Mouse (Mus musculus): ENCODE results near the gene Adcy5. TPM values are rescaled to one million over a fixed set of nuclear protein-coding genes. Genes with fewer than 3 reads are reported as not detected.

Gene Adcy5
- total and polyA plus RNA-seq, 3 experiments, result under 0.01 to 0.08 TPM; not detected in 1

- H3K27me3 ChIP-seq (ENCODE audit: control insufficient read depth in 1 of 2, insufficient read depth in 2 of 2, low read length in 2 of 2), result no peaks in the 10 kb centered on the region
- TF ChIP-seq GABPA (IDR thresholded peaks at IDR 0.05; ENCODE audit: low read depth, low read length) (no peak), MEF2A (IDR thresholded peaks at IDR 0.05; ENCODE audit: extremely low read depth, insufficient replicate concordance, low read depth, low read length, poor library complexity, severe bottlenecking) (no peak), MXI1 (IDR thresholded peaks at IDR 0.05; ENCODE audit: low read depth, low read length) (no peak), ZKSCAN1 (IDR thresholded peaks at IDR 0.05; ENCODE audit: low read depth, low read length) (no peak), GATA1 (IDR thresholded peaks at IDR 0.05; ENCODE audit: low read depth, low read length) (no peak)
- no peak overlapping the region for H3K4me3 ChIP-seq (ENCODE audit: control insufficient read depth in 1 of 2, insufficient read depth in 1 of 2, low read depth in 2 of 2, low read length in 2 of 2)
Observed at GRCm38 (mm10) chr16:35189420-35190141, 34.9 kb downstream of the Adcy5 start.

GRCm38 (mm10) chr16:35190777-35191176 is 36.1 kb downstream of the Adcy5 start:
- Histone ChIP-seq H3K9ac (ENCODE audit: control insufficient read depth, low read depth, low read length, poor library complexity, severe bottlenecking) (no peak overlapping the region), H3K36me3 (ENCODE audit: control insufficient read depth in 1 of 2, insufficient read depth in 2 of 2, low read length in 2 of 2) (no peaks in the 10 kb centered on the region), H3K9me3 (replicated peaks; ENCODE audit: insufficient read depth, low read length) (no peaks in the 10 kb centered on the region), H3K79me2 (ENCODE audit: control insufficient read depth, insufficient read depth, low read length, poor library complexity) (no peaks in the 10 kb centered on the region), H3K4me1 (ENCODE audit: control insufficient read depth in 1 of 2, insufficient read depth in 2 of 2, low read length in 2 of 2) (no peaks in the 10 kb centered on the region), H3K27ac (ENCODE audit: control insufficient read depth, low read depth, low read length) (no peak overlapping the region), H3K4me3 (ENCODE audit: control insufficient read depth in 1 of 2, insufficient read depth in 1 of 2, low read depth in 2 of 2, low read length in 2 of 2) (no peak overlapping the region), H3K27me3 (ENCODE audit: control insufficient read depth in 1 of 2, insufficient read depth in 2 of 2, low read length in 2 of 2) (no peaks in the 10 kb centered on the region)
- TF ChIP-seq MEF2A (IDR thresholded peaks at IDR 0.05; ENCODE audit: extremely low read depth, insufficient replicate concordance, low read depth, low read length, poor library complexity, severe bottlenecking) (no peak), MAZ (IDR thresholded peaks at IDR 0.05; ENCODE audit: low read depth, low read length) (no peak), ETS1 (IDR thresholded peaks at IDR 0.05; ENCODE audit: low read depth, low read length) (no peak), KAT2A (conservative IDR thresholded peaks at IDR 0.05; ENCODE audit: low read depth, low read length) (no peak), SMC3 (IDR thresholded peaks at IDR 0.05; ENCODE audit: low read depth, low read length) (no peak), E2F4 (IDR thresholded peaks at IDR 0.05; ENCODE audit: borderline replicate concordance, low read depth, low read length) (no peak), MAX (IDR thresholded peaks at IDR 0.05; ENCODE audit: low read length) (no peak), MYC (IDR thresholded peaks at IDR 0.05; ENCODE audit: low read depth, low read length) (no peak), ZC3H11A (IDR thresholded peaks at IDR 0.05; ENCODE audit: low read depth, low read length) (no peak), NRF1 (IDR thresholded peaks at IDR 0.05; ENCODE audit: insufficient read depth, low read depth, low read length, poor library complexity, severe bottlenecking) (no peak), RCOR1 (IDR thresholded peaks at IDR 0.05; ENCODE audit: low read depth, low read length) (no peak)
- DNase-seq (ENCODE audit: low read depth, low spot score), result no peak

More at GRCm38 (mm10) chr16:35189420-35190141, 34.9 kb downstream of the Adcy5 start:
- no peak overlapping the region for H3K9ac ChIP-seq (ENCODE audit: control insufficient read depth, low read depth, low read length, poor library complexity, severe bottlenecking)
- H3K79me2 ChIP-seq (ENCODE audit: control insufficient read depth, insufficient read depth, low read length, poor library complexity), result no peaks in the 10 kb centered on the region
- no peaks in the 10 kb centered on the region for H3K9me3 ChIP-seq (replicated peaks; ENCODE audit: insufficient read depth, low read length)
- no peaks in the 10 kb centered on the region for H3K36me3 ChIP-seq (ENCODE audit: control insufficient read depth in 1 of 2, insufficient read depth in 2 of 2, low read length in 2 of 2)
- no peaks in the 10 kb centered on the region for H3K4me1 ChIP-seq (ENCODE audit: control insufficient read depth in 1 of 2, insufficient read depth in 2 of 2, low read length in 2 of 2)
- DNase-seq (ENCODE audit: low read depth, low spot score), result no peak
- H3K27ac ChIP-seq (ENCODE audit: control insufficient read depth, low read depth, low read length), result no peak overlapping the region

Measured in MEL (cell line).